Mouse (Mus musculus) urinary bladder, postnatal 10 days (tissue): ENCODE measurements around the gene Trappc3.

Experiments
- DNase-seq: peaks from one replicate; pipeline ENCODE4 v3.0.0; 2022; ENCODE audit warnings: low spot score

The Trappc3 gene

DNA sequence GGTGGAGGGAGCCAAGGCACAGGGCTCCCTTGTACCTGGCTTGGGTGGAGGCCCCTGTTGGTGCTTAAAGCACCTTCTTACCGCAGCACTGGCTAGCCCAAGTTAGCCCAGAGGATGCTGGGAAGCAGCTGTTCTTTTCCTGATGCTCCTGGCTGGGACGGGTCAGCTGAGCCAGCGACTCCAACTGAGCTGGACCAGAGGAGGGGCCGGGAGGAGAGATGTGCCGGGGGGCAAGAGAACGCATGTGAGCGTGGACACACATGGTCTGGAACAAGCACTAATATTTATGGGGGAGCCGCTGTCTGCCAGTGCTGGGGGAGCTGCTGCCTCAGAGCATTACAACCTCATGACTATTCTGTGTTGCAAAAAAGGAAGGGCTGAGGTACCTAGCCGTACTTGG is 16.8 kb downstream of the Trappc3 start:
- no peak for DNase-seq

DNA sequence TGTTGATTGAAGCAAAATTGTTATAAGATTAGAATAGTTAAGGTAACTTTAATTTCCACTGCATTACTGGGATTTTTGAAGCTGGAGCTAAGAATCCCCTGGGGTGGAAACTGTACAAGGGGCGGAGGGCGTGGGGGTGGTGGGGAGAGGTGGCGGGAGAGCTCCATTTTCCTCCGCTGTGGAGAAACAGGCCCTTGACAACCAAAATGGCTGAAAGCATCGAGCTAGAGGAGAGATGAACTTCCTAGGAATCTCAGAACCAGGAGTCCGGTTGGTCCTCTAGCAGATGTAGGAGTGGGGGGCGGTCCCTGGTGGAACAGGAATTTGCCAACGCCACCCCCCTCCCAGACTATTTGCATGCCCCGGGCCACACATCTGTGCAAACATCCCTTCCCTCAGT is 19.6 kb downstream of the Trappc3 start:
- no peak for DNase-seq

DNA sequence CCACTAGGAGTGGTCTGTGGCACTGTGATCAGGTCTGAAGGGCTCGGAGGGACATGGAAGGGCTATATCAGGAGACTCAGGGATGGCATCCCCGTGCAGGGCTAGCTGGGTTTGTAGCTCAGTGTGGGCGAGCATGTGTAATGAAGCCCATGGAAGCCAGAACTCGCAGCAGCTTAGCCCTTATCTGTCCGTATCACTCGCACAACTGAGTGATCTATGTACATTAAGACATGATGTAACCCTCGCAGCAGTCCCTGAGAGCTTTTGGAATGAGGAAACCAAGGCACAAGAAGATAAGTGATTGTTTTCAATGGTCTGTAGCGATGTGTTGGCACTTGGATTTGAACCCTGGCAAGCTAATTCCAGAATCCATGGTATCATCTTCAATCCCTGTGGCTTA is 21.5 kb downstream of the Trappc3 start:
- DNase-seq = no peak

DNA sequence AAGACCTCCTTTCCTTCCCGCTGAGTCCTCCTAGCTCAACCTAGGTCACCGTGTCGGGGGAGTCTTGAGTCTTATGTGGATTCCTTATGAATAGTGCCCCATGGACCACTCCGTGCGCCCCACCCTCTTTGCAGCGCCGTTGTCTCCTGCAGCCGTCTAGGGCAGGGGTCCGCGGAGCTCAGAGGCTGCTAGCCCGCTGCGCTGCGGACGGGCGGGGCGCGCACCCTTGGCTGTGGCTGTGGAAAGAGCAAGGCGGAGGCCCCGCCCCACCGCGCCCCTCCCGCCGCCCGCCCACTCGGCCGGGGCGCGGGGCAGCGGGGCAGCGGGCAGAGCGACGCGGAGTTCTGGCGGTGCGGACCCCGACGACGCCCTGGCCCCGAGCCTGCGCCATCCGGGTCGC is 24.4 kb downstream of the Trappc3 start, which contains the start of gene Col8a2:
Col8a2 (plus strand) TSS at position 302 of the 400 bp plus-strand sequence.
- no peak for DNase-seq

DNA sequence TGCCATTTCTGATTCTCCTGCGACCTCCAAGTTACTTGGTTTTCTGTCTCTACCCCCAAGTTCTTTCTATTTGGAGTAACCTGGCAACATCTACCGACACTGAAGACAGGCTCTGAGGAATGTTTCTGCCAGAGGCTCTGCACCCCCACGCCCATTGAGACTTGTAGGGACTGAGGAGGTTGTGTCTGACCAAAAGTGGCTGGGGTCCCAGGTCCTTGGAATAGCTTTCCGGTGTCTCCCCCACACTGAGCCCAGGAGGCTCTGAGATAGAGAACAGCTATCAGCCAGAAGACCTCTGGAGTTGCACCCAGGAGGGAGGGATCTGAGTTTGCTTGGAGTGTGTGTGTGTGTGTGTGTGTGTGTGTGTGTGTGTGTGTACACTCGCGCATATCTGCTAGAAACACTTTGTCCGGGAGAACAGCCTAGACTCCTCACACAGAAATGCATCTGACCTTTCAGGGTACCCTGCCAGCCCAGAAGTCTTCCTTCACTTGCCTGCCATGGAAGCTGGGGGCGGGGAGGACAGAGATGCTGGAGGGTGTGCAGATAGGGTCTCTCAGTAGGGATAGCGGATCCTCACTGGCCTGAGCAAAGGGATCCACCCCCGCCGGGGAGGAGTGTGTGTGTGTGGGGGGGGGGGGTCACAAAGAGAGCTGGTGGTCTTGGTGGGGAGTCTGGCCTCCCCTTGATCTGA is 25.3 kb downstream of the Trappc3 start:
- no peak for DNase-seq

DNA sequence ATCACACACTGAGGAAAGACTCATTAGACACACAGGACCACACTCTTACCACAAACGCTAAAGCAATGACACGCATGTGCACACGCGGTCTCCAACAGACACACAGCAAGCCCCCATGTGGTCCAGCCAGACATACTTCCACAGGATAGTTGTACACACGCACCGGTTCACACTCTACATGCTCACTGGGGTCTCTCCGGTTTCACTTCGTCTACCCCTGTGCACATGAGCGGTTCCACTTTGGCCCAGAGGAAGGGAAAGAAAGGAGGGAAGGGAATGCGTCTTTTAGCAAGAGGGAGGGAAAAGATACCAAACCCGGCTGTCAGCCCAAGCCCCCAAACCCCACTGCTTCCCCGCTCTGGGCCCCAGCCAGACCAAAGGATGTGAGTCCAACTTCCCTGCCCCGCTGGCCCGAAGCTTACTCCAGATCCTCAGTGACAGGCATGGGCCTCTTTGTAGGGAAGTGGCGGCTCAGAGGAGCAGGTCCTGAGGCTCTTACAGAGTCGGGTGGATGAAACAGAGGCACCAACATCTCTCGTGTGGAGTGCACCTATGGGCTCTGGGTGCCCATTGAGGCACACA is 26.1 kb downstream of the Trappc3 start:
- no peak for DNase-seq

DNA sequence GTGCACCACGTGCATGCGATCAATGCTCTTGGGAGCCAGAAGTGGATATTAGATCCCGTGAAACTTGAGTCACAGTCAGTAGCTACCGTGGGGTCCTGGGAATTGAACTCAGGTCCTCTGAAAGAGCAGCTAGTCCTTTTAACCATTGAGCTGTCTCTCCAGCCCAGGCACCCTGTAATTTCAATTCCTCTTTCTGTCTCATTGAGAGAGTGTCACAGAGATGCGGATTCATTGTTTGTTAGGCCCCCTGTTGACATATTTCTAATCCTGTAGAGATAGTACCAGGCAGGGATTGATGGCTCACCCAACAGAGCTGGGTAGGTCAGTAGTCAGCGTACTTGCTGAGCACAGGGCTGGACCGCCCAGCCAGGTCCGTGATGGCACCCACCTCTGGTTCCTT is 28.2 kb downstream of the Trappc3 start:
- no peak for DNase-seq

DNA sequence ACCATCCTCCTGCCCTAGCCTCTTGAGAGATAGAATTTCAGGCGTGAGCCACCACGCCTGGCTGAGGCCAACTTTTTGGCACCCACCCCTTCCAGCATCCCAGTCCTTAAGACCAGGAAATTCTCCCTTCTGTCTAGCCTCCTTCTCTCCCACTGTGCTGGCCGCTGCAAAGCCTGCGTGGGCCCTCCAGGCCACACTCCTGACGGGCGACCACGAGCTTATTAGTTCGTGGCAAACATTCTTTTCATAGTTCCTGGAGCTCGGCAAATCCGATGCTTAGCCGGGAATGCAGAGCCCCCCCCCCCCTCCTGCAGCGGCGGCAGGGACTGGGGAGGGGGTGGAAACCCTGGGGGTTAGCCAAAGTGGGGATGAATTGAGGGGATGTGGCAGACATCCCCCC is 29.1 kb downstream of the Trappc3 start:
- DNase-seq = no peak

DNA sequence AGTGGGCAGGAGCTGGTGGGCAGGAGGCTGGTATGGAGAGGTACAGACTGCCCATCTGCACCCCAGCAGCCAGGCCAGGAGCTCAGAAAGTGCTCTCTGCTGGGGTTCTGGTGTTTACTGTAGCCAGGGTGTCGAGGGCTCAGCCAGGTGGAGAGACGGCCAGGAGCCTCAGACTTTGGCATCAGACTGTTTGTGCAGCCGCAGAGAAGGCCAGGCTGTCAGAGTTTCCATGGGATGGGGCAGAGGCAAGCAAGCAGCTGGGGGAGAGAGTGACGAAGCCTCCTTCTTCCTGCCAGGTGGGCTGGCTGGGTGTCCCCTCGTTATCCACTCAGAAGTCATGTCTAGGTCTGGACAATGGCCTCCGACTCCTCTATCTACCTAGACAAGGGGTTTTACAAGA is 33.0 kb downstream of the Trappc3 start:
- DNase-seq = no peak

DNA sequence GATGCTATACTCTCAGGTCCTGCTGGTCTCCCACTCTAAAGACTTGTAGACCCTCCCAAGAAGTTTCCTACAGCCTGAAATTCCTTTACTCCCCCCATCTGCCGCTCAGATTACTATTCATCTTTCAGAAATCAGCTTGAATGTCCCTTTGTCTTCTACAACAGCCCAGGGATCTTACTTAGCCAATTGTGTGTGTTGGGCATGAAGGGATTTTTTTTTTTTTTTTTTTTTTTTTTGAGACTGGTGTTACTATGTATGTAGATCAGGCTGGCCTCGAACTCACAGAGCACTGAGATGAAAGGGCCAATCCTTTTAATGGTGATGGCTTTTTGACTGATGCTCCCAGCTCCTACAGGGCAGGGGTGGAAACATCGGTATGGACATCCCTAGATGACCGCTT is 33.8 kb downstream of the Trappc3 start:
- no peak for DNase-seq

DNA sequence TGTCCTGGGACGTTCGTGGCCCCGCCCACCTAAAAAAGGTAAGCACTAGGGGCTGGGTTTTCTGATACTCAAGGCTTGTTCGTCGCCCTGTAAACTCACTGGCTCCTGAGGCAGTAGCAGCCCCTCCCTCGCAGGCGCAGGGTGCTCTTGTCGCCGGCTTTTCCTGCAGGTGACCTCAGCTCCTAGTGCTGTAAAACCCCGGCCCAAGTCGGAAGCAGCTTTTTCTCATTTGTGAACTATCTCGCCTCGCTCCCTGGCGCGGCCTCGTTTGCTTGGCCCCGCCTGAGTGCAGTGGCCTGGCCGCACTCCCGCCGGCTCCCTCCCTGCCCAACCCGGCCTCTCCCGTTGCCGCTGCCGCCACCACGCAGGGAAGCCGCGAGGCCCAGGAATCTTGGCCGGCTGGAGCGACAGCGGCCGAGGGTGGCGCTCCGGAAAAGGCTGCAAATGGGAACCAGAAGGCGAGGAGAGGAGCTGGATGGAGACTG is 34.5 kb downstream of the Trappc3 start:
- DNase-seq = no peak

DNA sequence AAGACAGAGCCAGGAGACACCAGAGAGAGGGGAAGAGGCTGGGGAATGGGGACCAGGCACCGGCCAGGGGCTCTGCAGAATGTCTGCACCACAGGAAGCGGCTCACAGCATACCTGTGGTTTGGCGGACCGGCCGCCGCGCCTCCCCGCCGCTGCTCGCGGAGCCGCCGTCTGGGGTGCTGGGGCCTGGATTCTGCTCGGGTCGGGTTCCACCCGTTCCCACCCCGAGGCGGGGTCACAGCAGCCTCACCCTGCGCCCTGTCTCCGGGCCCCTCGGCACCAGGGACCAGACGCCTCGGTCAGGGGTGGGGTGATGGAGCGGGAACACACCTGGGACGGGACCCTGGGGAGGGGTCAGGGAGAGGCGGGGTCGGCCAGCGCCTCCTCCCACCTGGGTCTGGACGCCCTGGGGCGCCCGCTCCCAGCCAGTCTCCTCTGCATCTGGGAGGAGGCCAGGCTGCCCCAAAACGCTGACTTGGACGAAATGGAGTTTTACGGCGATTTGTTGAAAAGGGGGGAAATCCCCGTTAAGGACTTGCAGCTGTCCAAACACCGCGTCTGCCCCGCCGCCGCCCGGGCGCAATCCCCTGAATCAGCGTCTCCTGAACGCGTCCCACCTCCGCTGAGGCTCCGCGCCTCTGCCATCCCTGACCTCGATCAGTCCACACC is 38.9 kb downstream of the Trappc3 start:
- DNase-seq = no peak

DNA sequence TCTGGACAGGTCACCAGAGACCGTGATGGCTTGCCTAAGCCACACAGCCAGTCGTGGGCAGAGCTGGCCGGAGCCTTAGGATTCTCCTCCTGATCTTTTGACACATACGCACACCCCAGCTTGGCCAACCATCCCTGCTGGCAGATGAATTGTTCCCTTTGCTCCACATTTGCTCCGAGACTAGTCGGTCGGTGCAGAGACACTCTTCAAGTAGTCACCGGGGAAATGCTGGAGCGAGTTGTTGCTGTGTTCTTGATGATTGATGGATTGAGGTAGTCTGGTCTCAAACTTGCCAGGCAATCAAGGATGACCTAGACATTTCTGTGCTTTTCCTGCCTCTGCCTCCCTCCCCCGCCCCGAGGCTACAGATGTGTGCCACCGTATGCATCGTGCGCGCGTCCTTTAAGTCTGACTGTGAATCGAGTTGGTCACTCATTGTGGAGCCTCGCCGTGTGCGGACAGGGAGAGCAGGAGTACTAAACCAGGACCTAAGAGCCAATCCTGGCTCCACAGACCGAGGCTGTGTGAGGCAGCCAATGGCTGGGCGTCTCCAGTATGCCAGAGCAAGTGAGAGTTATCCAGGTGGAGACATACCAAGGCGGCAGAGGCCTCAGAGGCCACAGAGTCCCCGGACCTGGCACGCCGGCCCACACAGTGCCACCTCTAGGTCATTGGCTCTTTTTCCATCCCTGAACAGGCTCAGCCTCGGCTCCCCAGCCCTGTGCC is 39.6 kb downstream of the Trappc3 start:
- DNase-seq = no peak

DNA sequence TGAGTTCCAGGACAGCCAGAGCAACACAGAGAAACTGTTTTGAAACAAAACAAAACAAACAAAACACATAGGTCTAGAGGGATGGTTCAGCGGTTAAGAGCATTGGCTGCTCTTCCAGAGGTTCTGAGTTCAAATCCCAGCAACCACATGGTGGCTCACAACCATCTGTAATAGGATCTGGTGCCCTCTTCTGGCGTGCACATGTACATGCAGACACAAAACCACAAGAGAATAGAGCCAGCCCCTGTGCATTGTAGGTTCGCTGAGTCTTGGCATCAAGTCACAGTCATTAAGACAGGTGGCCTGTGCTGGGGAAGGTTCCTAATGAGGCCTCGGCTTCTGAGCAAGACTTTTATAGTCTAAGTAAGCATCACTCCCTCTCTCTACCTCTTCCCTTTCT is 41.8 kb downstream of the Trappc3 start:
- no peak for DNase-seq

DNA sequence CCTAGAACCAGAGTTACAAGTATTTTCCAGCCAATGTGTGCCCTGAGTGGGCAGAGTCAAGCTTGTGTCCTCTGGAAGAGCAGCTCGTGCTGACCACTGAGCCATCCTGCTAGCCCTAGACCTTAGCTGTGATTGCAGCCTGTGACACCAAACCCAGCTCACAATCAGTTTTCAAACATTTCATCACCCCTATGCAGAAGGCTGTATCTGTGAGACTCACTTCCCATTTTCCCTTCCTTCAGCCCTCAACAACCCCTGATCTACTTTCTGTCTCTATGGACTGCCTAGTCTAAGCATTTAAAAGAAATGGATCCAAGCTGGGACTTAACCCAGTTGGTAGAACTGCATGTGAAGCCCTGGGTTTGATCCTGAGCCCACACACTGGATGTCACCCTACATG is 43.3 kb downstream of the Trappc3 start:
- no peak for DNase-seq

DNA sequence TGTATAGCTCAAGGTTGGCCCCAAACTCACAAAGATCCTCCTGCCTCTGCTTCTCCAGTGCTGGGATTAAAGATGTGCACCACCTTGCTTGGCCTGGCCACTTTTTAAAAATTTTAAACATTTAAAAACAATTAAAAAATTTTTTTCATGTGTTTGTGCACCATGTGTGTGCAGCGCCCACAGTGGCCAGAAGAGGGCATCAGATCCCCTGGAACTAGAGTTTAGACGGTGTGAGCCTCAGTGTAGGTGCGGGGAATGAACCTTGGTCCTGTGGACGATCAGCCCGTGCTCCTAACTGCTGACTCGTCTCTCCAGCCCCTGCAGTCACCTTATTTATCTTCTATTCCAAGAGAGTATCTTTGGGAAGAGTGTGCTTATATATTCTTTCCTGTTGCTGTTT is 43.9 kb downstream of the Trappc3 start:
- DNase-seq = no peak

DNA sequence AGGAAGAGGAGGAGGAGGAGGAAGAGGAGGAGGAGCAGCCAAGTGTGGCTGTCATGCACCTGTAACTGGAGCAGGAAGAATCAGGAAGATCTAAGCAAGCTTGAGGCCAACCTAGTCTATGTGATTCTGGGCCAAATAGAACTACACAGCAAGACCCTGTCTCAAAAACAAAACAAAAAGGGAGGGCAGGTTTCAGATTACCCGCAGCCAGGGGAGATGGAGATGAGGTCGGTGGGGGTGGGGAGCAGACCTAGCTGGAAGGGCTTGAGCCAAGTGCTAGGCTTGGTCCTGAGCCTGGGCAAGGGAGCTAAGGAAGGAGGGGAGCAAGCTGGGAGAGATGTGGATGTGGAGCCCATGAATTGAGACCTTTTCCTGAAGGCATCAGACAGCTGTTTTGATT is 44.7 kb downstream of the Trappc3 start:
- no peak for DNase-seq

DNA sequence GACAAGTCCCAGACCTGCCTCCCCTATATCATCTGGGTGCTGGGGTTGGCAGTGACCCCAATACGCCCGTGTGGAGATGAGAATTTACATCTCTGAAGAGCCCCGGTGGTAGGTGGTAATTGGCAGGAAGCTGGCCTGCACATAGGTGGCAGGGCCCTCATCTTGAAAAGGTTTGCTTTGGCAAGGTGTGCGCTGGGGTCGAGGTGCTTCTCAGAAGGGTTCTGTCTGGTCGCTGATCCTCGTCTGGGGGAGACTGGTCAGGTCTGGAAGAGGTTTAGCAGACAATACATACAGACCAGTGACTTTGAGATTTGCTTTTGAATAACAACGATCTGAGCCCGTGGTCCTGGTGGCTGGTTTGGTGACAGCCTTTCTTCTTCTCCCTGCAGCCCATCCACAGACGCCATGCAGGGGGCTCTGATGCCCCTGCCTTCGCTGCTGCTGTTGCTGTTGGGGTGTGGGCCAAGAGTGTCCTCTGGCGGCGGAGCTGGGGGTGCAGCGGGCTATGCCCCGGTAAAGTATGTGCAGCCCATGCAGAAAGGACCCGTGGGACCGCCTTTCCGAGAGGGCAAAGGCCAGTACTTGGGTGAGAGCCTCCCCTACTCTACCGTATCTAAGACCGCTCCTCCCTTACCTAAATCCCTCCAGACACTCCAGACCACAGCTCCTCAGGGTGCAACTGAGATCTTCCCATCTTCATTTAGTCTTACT is 47.2 kb downstream of the Trappc3 start:
- no peak for DNase-seq

DNA sequence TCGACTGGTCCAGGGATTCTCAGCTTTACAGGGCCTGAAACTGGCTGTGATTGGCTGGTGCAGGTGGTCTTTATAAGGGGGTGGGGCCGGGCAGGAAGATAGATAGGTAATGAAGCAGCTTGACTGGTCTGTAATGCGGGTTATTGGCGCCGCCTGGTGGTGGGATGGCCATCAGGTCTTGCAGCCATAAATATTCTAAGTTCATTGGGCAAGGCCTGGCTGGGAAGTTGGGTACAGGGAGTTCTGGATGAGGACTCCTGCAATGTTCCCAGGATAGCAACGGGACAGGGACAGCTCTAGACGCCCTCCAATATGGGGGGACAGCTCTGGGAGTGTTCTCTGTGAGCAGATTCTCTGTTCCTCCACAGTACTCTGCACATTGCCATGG is 47.8 kb downstream of the Trappc3 start:
- no peak for DNase-seq

DNA sequence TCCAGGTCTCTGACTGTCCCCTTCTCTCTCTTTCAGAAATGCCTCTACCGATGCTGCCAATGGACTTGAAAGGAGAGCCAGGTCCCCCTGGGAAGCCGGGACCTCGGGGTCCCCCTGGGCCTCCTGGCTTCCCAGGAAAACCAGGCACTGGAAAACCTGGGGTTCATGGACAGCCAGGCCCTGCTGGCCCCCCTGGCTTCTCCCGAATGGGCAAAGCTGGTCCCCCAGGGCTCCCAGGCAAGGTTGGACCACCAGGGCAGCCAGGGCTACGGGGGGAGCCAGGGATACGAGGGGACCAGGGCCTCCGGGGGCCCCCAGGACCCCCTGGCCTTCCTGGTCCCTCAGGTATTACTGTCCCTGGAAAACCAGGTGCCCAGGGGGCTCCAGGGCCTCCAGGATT is 48.2 kb downstream of the Trappc3 start:
- no peak for DNase-seq

DNA sequence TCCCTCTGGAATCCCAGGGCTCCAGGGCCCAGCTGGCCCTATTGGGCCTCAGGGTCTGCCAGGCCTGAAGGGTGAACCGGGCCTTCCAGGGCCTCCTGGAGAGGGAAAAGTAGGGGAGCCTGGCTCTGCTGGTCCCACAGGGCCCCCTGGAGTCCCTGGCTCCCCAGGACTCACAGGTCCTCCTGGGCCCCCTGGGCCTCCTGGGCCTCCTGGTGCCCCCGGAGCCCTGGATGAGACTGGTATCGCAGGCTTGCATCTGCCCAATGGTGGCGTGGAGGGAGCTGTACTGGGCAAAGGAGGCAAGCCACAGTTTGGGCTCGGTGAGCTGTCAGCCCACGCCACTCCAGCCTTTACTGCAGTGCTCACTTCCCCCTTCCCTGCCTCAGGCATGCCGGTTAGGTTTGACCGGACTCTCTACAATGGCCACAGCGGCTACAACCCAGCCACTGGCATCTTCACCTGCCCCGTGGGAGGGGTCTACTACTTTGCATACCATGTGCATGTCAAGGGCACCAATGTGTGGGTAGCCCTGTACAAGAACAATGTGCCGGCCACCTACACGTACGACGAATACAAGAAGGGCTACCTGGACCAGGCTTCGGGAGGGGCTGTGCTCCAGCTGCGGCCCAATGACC is 49.6 kb downstream of the Trappc3 start:
- no peak for DNase-seq

DNA sequence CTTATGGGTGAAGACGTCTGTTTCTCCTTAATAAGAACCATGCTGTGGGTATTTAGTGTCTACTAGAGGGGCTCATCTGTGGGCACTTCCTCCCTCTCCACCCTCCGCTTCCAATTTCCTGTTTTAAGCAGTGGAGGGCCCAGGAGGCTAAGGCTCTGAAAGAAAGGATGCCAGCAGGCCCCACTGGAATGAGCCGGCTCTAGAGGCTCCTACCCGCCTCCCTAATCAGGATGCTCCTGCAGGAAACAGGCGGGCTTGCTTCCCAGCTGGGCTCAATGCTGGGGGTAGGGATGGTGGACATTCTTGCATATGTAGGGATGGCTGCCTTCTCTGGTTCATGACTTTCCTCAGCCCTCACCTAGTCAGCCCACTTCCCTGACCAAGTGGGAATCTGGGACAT is 51.1 kb downstream of the Trappc3 start:
- no peak for DNase-seq
